Mouse (Mus musculus) liver, adult 2 months (tissue): Measurements from ENCODE around the gene 1110059E24Rik. TPM values are rescaled to one million over a fixed set of nuclear protein-coding genes. Genes with fewer than 3 reads are reported as not detected.
"Not testable (repeated sequence)": the region's sequence is repeated elsewhere in the genome, so short reads cannot be mapped to it uniquely, and the experiment has no call there.

Experiments used
- DNase-seq: peaks from one replicate; pipeline ENCODE4 v3.0.0-alpha.2; 2011; ENCODE audit warnings: low read depth, low spot score; ENCODE audit errors: extremely low read depth
- H3K27ac ChIP-seq: fragments of 200-500 bp; replicated peaks from 2 replicates; pipeline ENCODE4 v1.5.1; 2012; ENCODE audit warnings: low read depth, mild to moderate bottlenecking, control low read depth, inconsistent platforms, low read length; ENCODE audit not compliant: insufficient read depth
- H3K27me3 ChIP-seq: fragments of 200-500 bp; 2 replicates; pipeline ENCODE4 v1.6.1; 2012; ENCODE audit warnings: mild to moderate bottlenecking, moderate library complexity, low read length, inconsistent platforms; ENCODE audit not compliant: control insufficient read depth, insufficient read depth
- H3K36me3 ChIP-seq: fragments of 200-500 bp; 2 replicates; pipeline ENCODE4 v1.6.1; 2012; ENCODE audit warnings: low read length, inconsistent platforms; ENCODE audit not compliant: control insufficient read depth, insufficient read depth
- H3K4me1 ChIP-seq: fragments of 200-500 bp; 2 replicates; pipeline ENCODE4 v1.6.1; 2011; ENCODE audit warnings: low read length; ENCODE audit not compliant: control insufficient read depth, insufficient read depth
- H3K4me3 ChIP-seq: fragments of 200-500 bp; 2 replicates; pipeline ENCODE4 v1.5.1; 2011; ENCODE audit warnings: low read depth, mild to moderate bottlenecking, control low read depth, low read length, moderate library complexity; ENCODE audit not compliant: insufficient read depth
- H3K79me2 ChIP-seq: fragments of 200-500 bp; 2 replicates; pipeline ENCODE4 v1.6.1; 2012; ENCODE audit warnings: inconsistent platforms, mild to moderate bottlenecking, low read length, moderate library complexity; ENCODE audit not compliant: control insufficient read depth, insufficient read depth
- H3K9ac ChIP-seq: fragments of 200-500 bp; 2 replicates; pipeline ENCODE4 v1.6.1; 2012; ENCODE audit warnings: low read depth, mild to moderate bottlenecking, control low read depth, inconsistent platforms, low read length
- CTCF ChIP-seq: fragments of 200-500 bp; IDR thresholded peaks from 2 replicates; pipeline ENCODE4 v1.5.1; 2011; ENCODE audit warnings: low read depth, low read length, control low read depth
- POLR2A ChIP-seq: fragments of 200-500 bp; IDR thresholded peaks from 2 replicates; pipeline ENCODE4 v1.6.1; 2011; ENCODE audit warnings: low read length, control low read depth; ENCODE audit not compliant: insufficient read depth; ENCODE audit errors: extremely low read depth
- WGBS: fragments of 180-500 bp; shearing (Covaris S2); methylation state at CpG from one replicate; pipeline ENCODE4 v1.1.7; 2018; 5-methylcytosine and 5-hydroxymethylcytosine counted together
- polyA plus RNA-seq: library from polyadenylated mRNA; depleted of rRNA; stranded (reverse); fragments of >200 nt; gene quantifications from 2 replicates; pipeline ENCODE4 v1.2.3, GENCODE M21; 2012
- total RNA-seq: library from RNA; depleted of rRNA; stranded (reverse); fragments of >200 nt; gene quantifications from 2 replicates; pipeline ENCODE4 v1.2.3, GENCODE M21; 2014

Gene 1110059E24Rik
- total and polyA plus RNA-seq, 2 experiments, result 3.5 to 24.4 TPM

DNA sequence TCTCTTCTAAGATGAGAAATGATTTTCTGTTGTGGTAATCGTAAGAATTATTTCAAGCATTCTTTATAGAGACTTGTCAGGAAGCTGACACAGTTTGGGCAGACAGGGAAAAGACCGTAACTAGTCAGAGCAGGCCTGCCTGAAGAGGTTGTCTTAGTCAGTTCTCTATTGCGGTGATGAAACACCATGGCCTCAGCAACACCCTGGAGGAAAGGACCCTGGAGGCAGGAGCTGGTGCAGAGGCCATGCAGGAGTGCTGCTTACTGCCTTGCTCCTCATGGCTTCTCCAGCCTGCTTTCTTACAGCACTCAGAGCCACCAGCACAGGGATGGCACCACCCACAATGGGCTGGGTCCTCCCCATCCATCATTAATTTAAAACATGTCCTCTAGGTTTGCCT is 47.5 kb downstream of the 1110059E24Rik start:
- H3K79me2 ChIP-seq, result peaks cover 10% of the 10 kb centered on the region; the same call in 1 of the 2 replicates
- peaks cover 10% of the 10 kb centered on the region for H3K4me1 ChIP-seq
- no peak overlapping the region for H3K27ac ChIP-seq
- TF ChIP-seq CTCF, result no peak
- TF ChIP-seq POLR2A, result no peak
- DNase-seq, result no peak
- WGBS, result 96% methylated on average over 3 of the region's 3 CpGs
- H3K27me3 ChIP-seq, result no peaks in the 10 kb centered on the region
- no peak overlapping the region for H3K4me3 ChIP-seq
- H3K9ac ChIP-seq, result no peak overlapping the region
- 0 out of 2 replicates have a peak, but pooled peaks cover 1% of the 10 kb centered on the region for H3K36me3 ChIP-seq

DNA sequence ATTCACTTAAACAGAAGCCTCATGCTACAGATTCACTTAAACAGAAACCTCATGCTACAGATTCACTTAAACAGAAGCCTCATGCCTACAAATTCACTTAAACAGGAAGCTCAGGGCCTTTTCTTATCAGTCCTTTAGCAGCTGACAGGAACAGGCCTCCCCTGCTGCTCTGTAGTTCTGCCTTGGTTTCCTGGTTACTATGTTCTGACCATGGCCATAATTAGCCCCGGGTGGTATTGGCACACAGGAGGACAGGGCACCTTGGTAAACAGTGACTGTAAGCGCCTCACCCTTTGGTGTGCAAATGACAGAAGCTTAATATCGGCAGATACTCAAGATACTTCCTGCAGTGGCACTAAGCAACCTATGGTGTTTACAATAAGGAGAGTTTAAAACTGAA is 48.9 kb downstream of the 1110059E24Rik start:
- H3K36me3 ChIP-seq, result 0 out of 2 replicates have a peak, but pooled peaks cover 1% of the 10 kb centered on the region
- no peak overlapping the region for H3K9ac ChIP-seq
- WGBS, result 15% methylated on average over 3 of the region's 3 CpGs
- peaks cover 6% of the 10 kb centered on the region; the same call in 1 of the 2 replicates for H3K79me2 ChIP-seq
- TF ChIP-seq POLR2A (no peak), CTCF (no peak)
- H3K27ac ChIP-seq, result no peak overlapping the region
- H3K27me3 ChIP-seq, result no peaks in the 10 kb centered on the region
- peak; percentile 25 for DNase-seq
- H3K4me3 ChIP-seq, result no peak overlapping the region
- peaks cover 16% of the 10 kb centered on the region for H3K4me1 ChIP-seq

DNA sequence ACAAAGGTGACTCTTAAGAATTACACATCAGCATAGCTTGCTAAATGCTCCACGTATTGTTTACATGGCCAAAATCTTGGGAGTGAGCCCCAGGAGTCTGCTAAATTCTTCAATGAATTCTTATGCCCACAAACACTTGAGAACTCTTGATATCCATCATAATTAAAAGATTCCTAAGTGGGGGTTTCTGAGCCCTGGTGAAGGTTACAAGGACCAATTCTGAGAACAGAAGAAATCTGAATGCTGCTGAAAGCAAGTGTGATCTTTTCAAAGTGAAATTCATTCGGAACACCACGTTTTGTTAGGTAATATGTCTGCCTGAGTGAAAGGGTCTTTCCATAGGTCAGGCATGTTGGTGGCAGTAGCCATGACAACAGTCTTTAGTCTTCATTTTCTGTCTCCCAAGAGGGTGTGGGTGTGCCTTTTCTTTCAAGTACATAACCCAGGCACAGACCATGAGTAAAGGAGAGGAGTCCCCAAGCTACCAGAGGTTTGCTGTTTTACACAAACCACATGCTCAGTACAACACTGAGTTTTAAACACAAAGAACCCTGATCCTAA is 51.2 kb downstream of the 1110059E24Rik start:
- no peak for DNase-seq
- 82% methylated on average over 3 of the region's 3 CpGs for WGBS

DNA sequence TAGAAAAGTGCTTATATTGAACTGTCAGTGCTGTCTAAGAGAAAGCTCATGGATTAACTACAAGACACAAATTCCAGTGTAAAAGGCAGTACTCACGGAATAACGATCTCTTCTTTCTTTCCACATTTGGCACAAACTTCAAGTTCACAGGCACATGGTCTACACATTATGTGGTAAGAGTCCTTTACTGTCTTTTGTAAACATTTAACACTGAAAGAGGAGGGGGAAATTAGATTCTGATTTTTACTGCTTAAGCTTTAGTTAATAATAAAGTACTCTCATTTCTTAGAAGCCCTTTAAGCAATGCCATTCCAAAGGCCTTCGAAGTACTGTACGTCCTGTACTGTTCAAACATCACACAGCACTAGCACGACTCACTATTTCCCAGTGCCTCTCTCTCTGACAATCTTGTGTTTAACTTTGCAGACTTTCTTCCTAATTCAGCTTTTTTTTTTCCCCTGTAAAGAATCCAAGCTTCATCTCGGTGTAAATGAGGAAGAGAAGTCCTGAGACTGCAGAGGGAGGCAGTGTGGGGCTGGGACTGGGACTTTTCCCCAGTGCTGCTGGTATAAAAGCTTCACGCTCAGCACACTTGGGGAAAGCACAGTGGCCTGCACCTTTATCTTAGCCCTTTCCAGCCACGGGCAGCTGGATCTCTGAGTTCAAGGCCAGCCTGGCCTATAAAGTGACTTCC is 54.0 kb downstream of the 1110059E24Rik start:
- no peak overlapping the region for H3K9ac ChIP-seq
- H3K79me2 ChIP-seq, result no peaks in the 10 kb centered on the region
- DNase-seq, result peak; percentile 19
- 30% methylated on average over 8 of the region's 8 CpGs for WGBS
- TF ChIP-seq POLR2A (no peak), CTCF (no peak)
- no peak overlapping the region for H3K27ac ChIP-seq
- H3K4me1 ChIP-seq, result peaks cover 7% of the 10 kb centered on the region
- H3K4me3 ChIP-seq, result no peak overlapping the region
- no peaks in the 10 kb centered on the region for H3K27me3 ChIP-seq
- H3K36me3 ChIP-seq, result peaks cover 18% of the 10 kb centered on the region; the same call in 1 of the 2 replicates

More for the DNA sequence above, 51.2 kb downstream of the 1110059E24Rik start:
- no peak overlapping the region for H3K27ac ChIP-seq
- H3K4me3 ChIP-seq, result no peak overlapping the region
- no peaks in the 10 kb centered on the region for H3K27me3 ChIP-seq
- H3K4me1 ChIP-seq, result peaks cover 16% of the 10 kb centered on the region
- H3K79me2 ChIP-seq, result peaks cover 3% of the 10 kb centered on the region; the same call in 1 of the 2 replicates
- no peak overlapping the region for H3K9ac ChIP-seq
- TF ChIP-seq CTCF (no peak), POLR2A (no peak)
- H3K36me3 ChIP-seq, result peaks cover 11% of the 10 kb centered on the region; the same call in 1 of the 2 replicates

DNA sequence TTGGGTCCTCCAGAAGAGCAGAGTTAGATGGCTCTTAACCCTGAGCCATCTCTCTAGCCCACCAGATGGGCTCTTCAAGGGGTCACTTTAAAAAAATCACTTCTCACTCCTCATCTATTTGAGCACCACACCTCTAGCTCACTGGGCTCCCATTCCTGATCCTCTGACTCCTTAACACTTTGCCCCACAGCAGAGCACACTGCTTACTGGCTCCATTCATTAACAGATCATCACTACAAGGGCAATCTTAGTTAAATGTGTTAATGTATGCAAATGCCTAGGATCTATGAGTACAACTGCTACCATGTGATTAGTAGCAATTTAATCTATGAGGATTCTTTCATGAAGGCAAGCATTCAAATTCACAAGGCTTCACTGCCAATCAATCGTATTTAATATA is 58.1 kb downstream of the 1110059E24Rik start:
- TF ChIP-seq CTCF (no peak), POLR2A (no peak)
- Histone ChIP-seq H3K9ac (no peak overlapping the region), H3K4me1 (peaks cover 7% of the 10 kb centered on the region), H3K27me3 (no peaks in the 10 kb centered on the region), H3K4me3 (no peak overlapping the region), H3K79me2 (no peaks in the 10 kb centered on the region), H3K36me3 (peaks cover 20% of the 10 kb centered on the region; the same call in 1 of the 2 replicates), H3K27ac (no peak overlapping the region)
- no peak for DNase-seq
- WGBS, result 98% methylated on average over 1 of the region's 1 CpGs

DNA sequence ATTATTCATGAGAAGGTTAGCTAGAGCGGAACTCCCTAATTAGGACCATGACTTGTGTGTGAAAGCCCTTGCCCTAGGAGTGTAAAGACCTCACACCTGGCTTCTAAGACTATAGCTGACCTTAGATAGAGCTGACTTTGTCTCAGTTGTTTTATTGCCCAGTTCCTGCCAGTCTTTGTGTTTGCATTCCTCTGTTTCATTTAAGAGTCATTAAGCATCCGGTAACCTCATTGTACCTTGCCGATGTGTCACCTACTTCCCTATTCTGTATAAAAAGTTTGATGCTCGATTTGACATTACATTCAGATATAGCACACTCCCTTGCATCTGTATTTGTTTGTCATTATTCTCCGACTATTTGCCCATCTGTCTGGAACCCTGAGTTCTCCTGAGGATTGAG is 60.6 kb downstream of the 1110059E24Rik start:
- not testable (repeated sequence) for H3K27me3 ChIP-seq, DNase-seq, H3K4me1 ChIP-seq, H3K27ac ChIP-seq, H3K79me2 ChIP-seq, H3K4me3 ChIP-seq, H3K9ac ChIP-seq
- peaks cover 12% of the 10 kb centered on the region; the same call in 1 of the 2 replicates for H3K36me3 ChIP-seq
- WGBS, result over 99% methylated on average over 5 of the region's 5 CpGs
